In genomic region chr9:66620581-66620981, GRCm38 (mm10) we compare ENCODE assay signal across 7 mouse cellular contexts. TPM values are rescaled to one million over a fixed set of nuclear protein-coding genes. Genes with fewer than 3 reads are reported as not detected.
A peak's percentile ranks its signal among the peaks of the same experiment; 100 is the strongest.
DNase-seq lines count a peak whose midpoint lies in the region; ATAC-seq lines count a peak whose summit lies in the region.

No protein-coding gene starts in this region.

- no peaks in the 10 kb centered on the region for H3K9me3 ChIP-seq in embryonic facial prominence, embryonic 15.5 days (replicated peaks)
- no peaks in the 10 kb centered on the region for H3K9me3 ChIP-seq in limb, embryonic 13.5 days
- H3K9me3 ChIP-seq in midbrain, embryonic 12.5 days = no peaks in the 10 kb centered on the region

- H3K4me3 ChIP-seq in embryonic facial prominence, embryonic 15.5 days (replicated peaks) = no peak overlapping the region
- no peak overlapping the region for H3K4me3 ChIP-seq in limb, embryonic 13.5 days
- H3K4me3 ChIP-seq in midbrain, embryonic 12.5 days = no peak overlapping the region

- ATAC-seq in embryonic facial prominence, embryonic 15.5 days (ENCODE audit: insufficient number of reproducible peaks, low FRiP score, low TSS enrichment, low read depth) = peak; percentile 78
- ATAC-seq in limb, embryonic 13.5 days (ENCODE audit: low FRiP score, low read depth) = 0 out of 2 replicates have a peak, but pooled peaks have one; percentile 51
- 0 out of 2 replicates have a peak, but pooled peaks have one; percentile 16 for ATAC-seq in midbrain, embryonic 12.5 days (ENCODE audit: low FRiP score, low read depth)

- H3K27ac ChIP-seq in embryonic facial prominence, embryonic 15.5 days (replicated peaks) = peak overlapping the region; percentile 63
- H3K27ac ChIP-seq in limb, embryonic 13.5 days = peak overlapping the region; percentile 61; the same call in 1 of the 2 replicates
- peak overlapping the region; percentile 64 for H3K27ac ChIP-seq in midbrain, embryonic 12.5 days (replicated peaks)

- no peak overlapping the region for H3K4me2 ChIP-seq in embryonic facial prominence, embryonic 15.5 days (replicated peaks)
- H3K4me2 ChIP-seq in limb, embryonic 13.5 days (replicated peaks) = 0 out of 2 replicates have a peak overlapping the region, but pooled peaks have one; percentile 14
- H3K4me2 ChIP-seq in midbrain, embryonic 12.5 days (replicated peaks) = no peak overlapping the region

- no peak overlapping the region for H3K9ac ChIP-seq in embryonic facial prominence, embryonic 15.5 days
- H3K9ac ChIP-seq in limb, embryonic 13.5 days = no peak overlapping the region
- no peak overlapping the region for H3K9ac ChIP-seq in midbrain, embryonic 12.5 days (replicated peaks)

- DNase-seq in adrenal gland, postnatal 25 days = peak; percentile 65
- DNase-seq in heart, postnatal 36 days = peak; percentile 67 to 73
- DNase-seq in urinary bladder, postnatal 4 days (ENCODE audit: low spot score in 2 of 2) = peak; percentile 62 to 68
- no peak for DNase-seq in frontal cortex, adult 2 months (ENCODE audit: extremely low spot score in 1 of 2, low spot score in 1 of 2)

- intact Hi-C loops in heart, postnatal 36 days (cut with DNase I) = no loop called here

- no peaks in the 10 kb centered on the region for H3K36me3 ChIP-seq in embryonic facial prominence, embryonic 15.5 days
- no peaks in the 10 kb centered on the region for H3K36me3 ChIP-seq in limb, embryonic 13.5 days
- no peaks in the 10 kb centered on the region for H3K36me3 ChIP-seq in midbrain, embryonic 12.5 days

- no peaks in the 10 kb centered on the region for H3K27me3 ChIP-seq in embryonic facial prominence, embryonic 15.5 days
- no peaks in the 10 kb centered on the region for H3K27me3 ChIP-seq in limb, embryonic 13.5 days
- H3K27me3 ChIP-seq in midbrain, embryonic 12.5 days = no peaks in the 10 kb centered on the region; the same call in 1 of the 2 replicates

- WGBS in embryonic facial prominence, embryonic 15.5 days = 8% methylated on average over 6 of the region's 6 CpGs
- 16% methylated on average over 6 of the region's 6 CpGs for WGBS in limb, embryonic 13.5 days
- 51% methylated on average over 6 of the region's 6 CpGs for WGBS in midbrain, embryonic 12.5 days

- peaks cover 20% of the 10 kb centered on the region for H3K4me1 ChIP-seq in embryonic facial prominence, embryonic 15.5 days
- peaks cover 23% of the 10 kb centered on the region for H3K4me1 ChIP-seq in limb, embryonic 13.5 days
- H3K4me1 ChIP-seq in midbrain, embryonic 12.5 days = peaks cover 10% of the 10 kb centered on the region

RNA-seq across cellular contexts. Expression of gene Usp3, which starts 27.6 kb away (rescaled TPM):
- 46.8 and 51.1 TPM in 2 replicates for total RNA-seq in adrenal gland, postnatal 25 days (2021)
- polyA plus RNA-seq in embryonic facial prominence, embryonic 15.5 days (2015; fragmentation: Nextera tagmentation; extraction: Ambion mirVana) = 54.0 and 58.9 TPM in 2 replicates
- 10 to 100 TPM; 22.1 to 30.2 TPM for total RNA-seq in heart, postnatal 36 days (2021)
- 78.4 and 81.8 TPM in 2 replicates for polyA plus RNA-seq in limb, embryonic 13.5 days (2015; fragmentation: Nextera tagmentation; extraction: Ambion mirVana)
- polyA plus RNA-seq in midbrain, embryonic 12.5 days (2016; fragmentation: Nextera tagmentation; extraction: Ambion mirVana) = 100 and 104 TPM in 2 replicates
- 38.5 and 41.2 TPM in 2 replicates for polyA plus RNA-seq in frontal cortex, adult 2 months (2012; rRNA removed)

Comparison
In these comparisons a context has a peak if more than half of its experiments do, and no peak if none do; other contexts are left out.
1. DNase-seq: peak in adrenal gland, postnatal 25 days (single experiment), heart, postnatal 36 days (2 of 2) and urinary bladder, postnatal 4 days (2 of 2); none in frontal cortex, adult 2 months (0 of 2).
2. ATAC-seq: peak in every context shown above with its lines; median percentile 78 in embryonic facial prominence, embryonic 15.5 days; 51 in limb, embryonic 13.5 days; 16 in midbrain, embryonic 12.5 days.
3. Peak in every context shown above with its lines, with median percentiles within 50 percentile points of each other: H3K27ac ChIP-seq.